Mouse (Mus musculus) stomach, embryonic 14.5 days (tissue): ENCODE measurements around the gene R3hcc1l. TPM values are rescaled to one million over a fixed set of nuclear protein-coding genes. Genes with fewer than 3 reads are reported as not detected.

ENCODE experiments used
- ATAC-seq: fragments of 200-750 bp; cut with Nextera tagmentation; 2 replicates; pipeline ENCODE4 v1.8.0; 2017; ENCODE audit warnings: low read depth, moderate TSS enrichment; ENCODE audit not compliant: insufficient number of reproducible peaks, insufficient read depth, low FRiP score
- H3K27ac ChIP-seq: fragments of 300-500 bp; sonication (generic); 2 replicates; pipeline ENCODE4 v1.5.1; 2014; ENCODE audit warnings: mild to moderate bottlenecking, low read length, moderate library complexity, mixed read lengths
- H3K27me3 ChIP-seq: fragments of 300-500 bp; sonication (generic); 2 replicates; pipeline ENCODE4 v1.6.1; 2014; ENCODE audit warnings: low read length, control low read depth, mixed read lengths; ENCODE audit not compliant: control insufficient read depth, insufficient read depth
- H3K36me3 ChIP-seq: fragments of 300-500 bp; sonication (generic); 2 replicates; pipeline ENCODE4 v1.6.1; 2014; ENCODE audit warnings: mild to moderate bottlenecking, control low read depth, low read length, moderate library complexity, mixed read lengths; ENCODE audit not compliant: control insufficient read depth, insufficient read depth
- H3K4me1 ChIP-seq: fragments of 300-500 bp; sonication (generic); 2 replicates; pipeline ENCODE4 v1.6.1; 2014; ENCODE audit warnings: low read length, control low read depth, mixed read lengths; ENCODE audit not compliant: control insufficient read depth, insufficient read depth
- H3K4me2 ChIP-seq: fragments of 300-500 bp; sonication (generic); replicated peaks from 2 replicates; pipeline ENCODE4 v1.6.1; 2014; ENCODE audit warnings: low read depth, low read length, control low read depth
- H3K4me3 ChIP-seq: fragments of 300-500 bp; sonication (generic); 2 replicates; pipeline ENCODE4 v1.5.1; 2014; ENCODE audit warnings: low read depth, low read length, control low read depth
- H3K9ac ChIP-seq: fragments of 300-500 bp; sonication (generic); replicated peaks from 2 replicates; pipeline ENCODE4 v1.6.1; 2014; ENCODE audit warnings: low read depth, mild to moderate bottlenecking, control low read depth, low read length, moderate library complexity, mixed read lengths
- H3K9me3 ChIP-seq: fragments of 300-500 bp; sonication (generic); 2 replicates; pipeline ENCODE4 v1.6.1; 2016; ENCODE audit warnings: low read depth, low read length, control low read depth; ENCODE audit not compliant: control insufficient read depth
- WGBS: fragments of 180-500 bp; shearing (Covaris S2); extraction: QIAGEN DNeasy Blood & Tissue Kit; methylation state at CpG from one replicate; pipeline ENCODE4 v1.1.7; 2014; 5-methylcytosine and 5-hydroxymethylcytosine counted together
- polyA plus RNA-seq: library from polyadenylated mRNA; unstranded; fragments of >200 nt; fragmentation: Nextera tagmentation; extraction: Ambion mirVana; gene quantifications from 2 replicates; pipeline ENCODE4 v1.2.1, GENCODE M21; 2014

Gene R3hcc1l
- polyA plus RNA-seq, 1 experiment from 2014 or later = 28.0 TPM

- H3K9me3 ChIP-seq = no peaks in the 10 kb centered on the region
- H3K36me3 ChIP-seq = peaks cover 4% of the 10 kb centered on the region; the same call in 1 of the 2 replicates
- no peak overlapping the region for H3K9ac ChIP-seq
- 74% methylated on average over 4 of the region's 4 CpGs for WGBS
- no peak overlapping the region for H3K4me2 ChIP-seq
- no peaks in the 10 kb centered on the region for H3K27me3 ChIP-seq
- H3K27ac ChIP-seq = no peak overlapping the region
- H3K4me1 ChIP-seq = no peaks in the 10 kb centered on the region
- H3K4me3 ChIP-seq = no peak overlapping the region
- no peak for ATAC-seq
Measured at GRCm38 (mm10) chr19:42578631-42579030, 60.1 kb downstream of the R3hcc1l start.

- Histone ChIP-seq H3K4me2 (no peak overlapping the region), H3K9ac (no peak overlapping the region), H3K9me3 (no peaks in the 10 kb centered on the region), H3K4me1 (no peaks in the 10 kb centered on the region), H3K27ac (no peak overlapping the region), H3K27me3 (no peaks in the 10 kb centered on the region), H3K36me3 (peaks cover 7% of the 10 kb centered on the region; the same call in 1 of the 2 replicates), H3K4me3 (no peak overlapping the region)
- WGBS = 36% methylated on average over 4 of the region's 4 CpGs
- ATAC-seq = no peak
Measured at GRCm38 (mm10) chr19:42580701-42581100, 62.1 kb downstream of the R3hcc1l start.

GRCm38 (mm10) chr19:42582811-42583370 is 64.3 kb downstream of the R3hcc1l start:
- no peaks in the 10 kb centered on the region for H3K27me3 ChIP-seq
- H3K4me2 ChIP-seq = no peak overlapping the region
- no peak overlapping the region for H3K4me3 ChIP-seq
- no peaks in the 10 kb centered on the region for H3K9me3 ChIP-seq
- no peak overlapping the region for H3K9ac ChIP-seq
- peaks cover 7% of the 10 kb centered on the region; the same call in 1 of the 2 replicates for H3K36me3 ChIP-seq
- no peak for ATAC-seq
- WGBS = 87% methylated on average over 13 of the region's 13 CpGs
- H3K27ac ChIP-seq = no peak overlapping the region
- peaks cover 4% of the 10 kb centered on the region; the same call in 1 of the 2 replicates for H3K4me1 ChIP-seq

- no peak overlapping the region for H3K9ac ChIP-seq
- 94% methylated on average over 5 of the region's 5 CpGs for WGBS
- no peak overlapping the region for H3K27ac ChIP-seq
- H3K36me3 ChIP-seq = peaks cover 7% of the 10 kb centered on the region; the same call in 1 of the 2 replicates
- H3K4me2 ChIP-seq = no peak overlapping the region
- H3K27me3 ChIP-seq = no peaks in the 10 kb centered on the region
- H3K4me3 ChIP-seq = no peak overlapping the region
- peaks cover 7% of the 10 kb centered on the region; the same call in 1 of the 2 replicates for H3K4me1 ChIP-seq
- no peaks in the 10 kb centered on the region for H3K9me3 ChIP-seq
- no peak for ATAC-seq
Measured at GRCm38 (mm10) chr19:42583677-42584076, 65.1 kb downstream of the R3hcc1l start.

GRCm38 (mm10) chr19:42584188-42584587 is 65.6 kb downstream of the R3hcc1l start:
- ATAC-seq = no peak
- peaks cover 7% of the 10 kb centered on the region; the same call in 1 of the 2 replicates for H3K4me1 ChIP-seq

GRCm38 (mm10) chr19:42587704-42588103 is 69.1 kb downstream of the R3hcc1l start:
- H3K4me2 ChIP-seq = no peak overlapping the region
- 0 out of 2 replicates have a peak overlapping the region, but pooled peaks have one; percentile 7 for H3K27ac ChIP-seq
- H3K4me3 ChIP-seq = no peak overlapping the region
- peaks cover 17% of the 10 kb centered on the region; the same call in 1 of the 2 replicates for H3K36me3 ChIP-seq
- peaks cover 7% of the 10 kb centered on the region; the same call in 1 of the 2 replicates for H3K4me1 ChIP-seq
- no peak for ATAC-seq
- no peak overlapping the region for H3K9ac ChIP-seq
- H3K27me3 ChIP-seq = no peaks in the 10 kb centered on the region
- H3K9me3 ChIP-seq = no peaks in the 10 kb centered on the region
- WGBS = 28% methylated on average over 2 of the region's 2 CpGs

More at GRCm38 (mm10) chr19:42584188-42584587, 65.6 kb downstream of the R3hcc1l start:
- WGBS = 85% methylated on average over 3 of the region's 3 CpGs
- Histone ChIP-seq H3K27ac (no peak overlapping the region), H3K36me3 (peaks cover 7% of the 10 kb centered on the region; the same call in 1 of the 2 replicates), H3K27me3 (no peaks in the 10 kb centered on the region), H3K9ac (no peak overlapping the region), H3K9me3 (no peaks in the 10 kb centered on the region), H3K4me3 (no peak overlapping the region), H3K4me2 (no peak overlapping the region)

- H3K9me3 ChIP-seq = no peaks in the 10 kb centered on the region
- H3K27me3 ChIP-seq = no peaks in the 10 kb centered on the region
- peaks cover 11% of the 10 kb centered on the region; the same call in 1 of the 2 replicates for H3K36me3 ChIP-seq
- WGBS = 69% methylated on average over 1 of the region's 1 CpGs
- no peak overlapping the region for H3K27ac ChIP-seq
- no peak for ATAC-seq
- no peak overlapping the region for H3K4me3 ChIP-seq
- peaks cover 7% of the 10 kb centered on the region; the same call in 1 of the 2 replicates for H3K4me1 ChIP-seq
- no peak overlapping the region for H3K4me2 ChIP-seq
- no peak overlapping the region for H3K9ac ChIP-seq
Measured at GRCm38 (mm10) chr19:42589246-42589645, 70.7 kb downstream of the R3hcc1l start.

- Histone ChIP-seq H3K4me3 (no peak overlapping the region), H3K4me2 (no peak overlapping the region), H3K4me1 (peaks cover 7% of the 10 kb centered on the region; the same call in 1 of the 2 replicates), H3K27me3 (no peaks in the 10 kb centered on the region), H3K27ac (no peak overlapping the region), H3K36me3 (peaks cover 13% of the 10 kb centered on the region; the same call in 1 of the 2 replicates), H3K9me3 (no peaks in the 10 kb centered on the region), H3K9ac (no peak overlapping the region)
- 66% methylated on average over 14 of the region's 14 CpGs for WGBS
- no peak for ATAC-seq
Measured at GRCm38 (mm10) chr19:42591534-42591933, 73.0 kb downstream of the R3hcc1l start.
